Mouse (Mus musculus) skeletal muscle tissue, adult 2 months (tissue): Measurements from ENCODE around the gene 2410137M14Rik.

Experiments
- DNase-seq: peaks from one replicate; pipeline ENCODE4 v3.0.0-alpha.2; 2012; ENCODE audit warnings: low read depth, low spot score

Gene 2410137M14Rik

DNA sequence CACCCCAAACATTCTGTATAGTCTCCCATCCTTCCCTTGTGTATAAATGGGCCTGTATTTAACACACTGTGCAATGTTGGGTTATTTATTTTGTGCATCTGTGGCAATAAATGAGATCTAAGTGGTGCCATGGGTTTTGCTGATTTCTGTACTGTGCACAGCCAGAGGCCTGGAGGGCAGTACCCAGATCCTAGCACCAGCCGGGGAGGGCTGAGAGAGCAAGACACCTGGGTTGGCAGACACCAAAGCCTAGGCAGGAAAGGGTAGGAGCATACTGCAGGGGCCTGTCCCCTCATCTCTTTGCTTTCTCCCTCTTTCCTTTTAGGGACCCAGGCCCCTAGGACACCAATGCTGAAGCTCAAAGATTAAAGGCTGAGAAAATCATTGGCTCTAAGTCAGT, 32.8 kb downstream of the 2410137M14Rik start:
- no peak for DNase-seq

DNA sequence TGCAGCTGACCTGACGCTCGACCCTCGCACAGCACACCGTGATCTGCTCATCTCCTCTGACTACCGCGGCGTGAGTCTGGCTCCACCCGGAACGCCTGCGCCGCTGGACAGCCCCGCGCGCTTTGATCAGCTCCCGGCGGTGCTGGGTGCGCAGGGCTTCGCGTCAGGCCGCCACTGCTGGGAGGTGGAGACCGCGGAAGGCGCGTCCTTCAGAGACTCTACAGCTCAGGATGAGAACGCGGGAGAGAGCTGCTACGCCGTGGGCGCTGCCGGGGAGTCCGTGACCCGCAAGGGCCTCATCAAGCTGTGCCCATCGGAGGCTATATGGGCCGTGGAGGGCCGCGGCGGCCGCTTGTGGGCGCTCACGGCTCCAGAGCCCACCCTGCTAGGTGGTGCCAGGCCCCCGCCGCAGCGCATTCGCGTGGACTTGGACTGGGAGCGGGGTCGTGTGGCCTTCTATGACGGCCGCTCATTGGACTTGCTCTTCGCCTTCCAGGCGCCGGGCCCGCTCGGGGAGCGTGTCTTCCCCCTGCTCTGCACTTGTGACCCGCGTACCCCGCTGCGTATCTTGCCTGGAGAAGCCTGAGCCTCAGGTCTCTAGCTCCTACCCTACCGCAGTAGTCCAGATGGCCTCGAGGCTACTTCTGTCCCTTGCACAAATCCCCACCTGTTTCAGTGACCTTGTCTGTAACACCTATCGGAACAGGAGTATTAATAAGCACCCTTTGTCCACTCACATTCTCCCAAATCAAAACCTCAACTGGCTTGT, 33.8 kb downstream of the 2410137M14Rik start:
- no peak for DNase-seq

DNA sequence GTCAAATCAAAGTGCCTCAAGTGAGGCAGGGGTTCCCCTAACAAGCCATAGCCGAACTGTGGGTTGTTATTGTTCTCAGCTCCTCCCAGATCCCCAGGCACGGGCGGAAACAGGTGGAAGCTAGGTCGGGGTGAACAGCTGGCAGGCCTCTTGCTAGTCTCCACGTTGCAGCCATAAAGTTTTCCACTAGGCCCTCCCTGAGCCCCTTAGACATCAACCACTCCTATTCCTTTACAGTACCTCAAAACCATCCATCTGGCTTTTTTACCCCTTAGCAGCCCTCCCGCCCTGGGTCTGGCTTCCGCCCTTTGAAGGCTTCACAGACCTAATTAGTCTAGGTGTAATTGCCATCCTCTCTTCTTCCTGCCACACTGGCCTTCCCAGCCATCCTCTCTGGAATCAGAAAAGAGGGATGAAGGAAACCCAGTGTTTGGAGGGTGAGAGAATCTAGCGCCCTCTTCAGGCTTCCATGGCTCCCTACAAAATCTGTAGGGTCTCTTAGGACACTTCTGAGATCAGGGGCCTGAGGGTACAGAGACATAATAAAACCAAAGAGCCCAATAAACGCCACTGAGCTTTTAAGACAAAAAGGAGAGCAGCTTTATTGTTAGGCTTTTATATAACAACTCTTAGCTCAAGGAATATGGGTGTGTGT, 36.8 kb downstream of the 2410137M14Rik start:
- no peak for DNase-seq

DNA sequence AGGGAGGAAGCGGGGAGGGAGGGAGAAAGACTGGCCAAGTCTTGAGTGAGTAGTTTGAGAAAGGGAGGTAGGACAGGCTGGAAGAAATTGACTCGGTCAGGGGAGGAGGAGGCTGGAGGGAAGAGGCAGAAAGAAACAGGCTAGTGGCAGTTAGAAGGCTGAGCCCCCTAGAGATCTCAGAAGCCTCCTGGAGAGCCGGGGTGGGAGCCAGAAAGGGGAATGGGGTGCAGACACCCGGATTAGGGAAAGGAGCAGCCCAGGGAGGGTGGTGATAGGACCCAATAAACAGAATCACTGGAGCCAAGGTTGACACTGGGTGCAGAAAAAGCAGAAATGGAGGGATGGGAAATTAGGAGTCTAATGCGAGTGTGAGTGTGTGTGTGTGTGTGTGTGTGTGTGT, 37.3 kb downstream of the 2410137M14Rik start:
- DNase-seq, result no peak

DNA sequence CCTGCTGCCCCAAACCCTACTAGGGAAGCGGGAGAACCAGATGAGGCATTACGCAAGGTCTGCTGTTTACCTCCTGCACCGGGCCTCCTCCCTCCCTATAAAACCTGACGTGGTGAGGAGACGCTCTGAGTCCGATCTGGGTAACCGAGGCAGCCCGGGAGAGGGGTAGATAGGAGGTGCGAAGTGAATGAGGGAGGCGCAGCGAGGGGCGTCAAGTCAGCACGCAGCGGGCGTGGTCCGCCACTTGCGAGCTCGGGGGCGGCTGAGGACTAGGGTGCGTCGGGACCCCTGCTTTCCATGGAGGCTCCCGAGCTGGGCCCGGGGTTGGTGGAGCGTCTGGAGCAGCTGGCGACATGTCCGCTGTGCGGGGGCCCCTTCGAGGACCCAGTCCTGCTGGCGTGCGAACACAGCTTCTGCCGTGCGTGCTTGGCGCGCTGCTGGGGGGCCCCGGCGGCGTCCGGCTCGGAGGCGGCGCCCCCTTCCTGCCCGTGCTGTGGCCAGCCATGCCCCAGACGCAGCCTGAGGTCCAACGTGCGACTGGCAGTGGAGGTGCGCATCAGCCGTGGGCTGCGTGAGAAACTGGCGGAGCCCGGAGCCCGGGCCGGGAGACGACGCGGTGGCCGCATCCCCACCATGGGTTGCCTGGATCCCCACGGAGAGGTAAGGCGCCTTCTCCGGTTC, 38.1 kb downstream of the 2410137M14Rik start, which contains the start of gene Rnf39:
Gene Rnf39, plus strand, starts transcription at position 128 of the 681 bp plus-strand sequence.
- DNase-seq, result no peak

DNA sequence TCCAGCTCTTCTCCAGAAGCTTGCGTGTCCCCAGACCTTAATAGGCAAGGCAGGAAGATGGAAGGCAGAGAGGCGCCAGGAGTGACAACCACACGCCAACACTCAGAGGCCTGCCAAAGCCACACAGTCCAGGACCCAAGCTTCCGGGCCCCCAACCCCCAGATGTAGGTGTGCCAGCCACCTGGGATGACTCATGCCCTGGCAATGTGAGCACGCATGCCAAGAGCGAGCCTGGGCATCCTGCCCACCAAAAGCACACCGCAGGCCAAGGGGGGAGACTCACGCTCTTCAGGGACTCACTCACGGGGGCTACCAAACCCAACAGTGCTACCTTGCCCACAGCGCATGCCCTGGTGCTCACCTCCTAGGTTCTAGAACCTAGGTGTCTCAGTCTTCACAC, 38.6 kb downstream of the 2410137M14Rik start:
- no peak for DNase-seq

DNA sequence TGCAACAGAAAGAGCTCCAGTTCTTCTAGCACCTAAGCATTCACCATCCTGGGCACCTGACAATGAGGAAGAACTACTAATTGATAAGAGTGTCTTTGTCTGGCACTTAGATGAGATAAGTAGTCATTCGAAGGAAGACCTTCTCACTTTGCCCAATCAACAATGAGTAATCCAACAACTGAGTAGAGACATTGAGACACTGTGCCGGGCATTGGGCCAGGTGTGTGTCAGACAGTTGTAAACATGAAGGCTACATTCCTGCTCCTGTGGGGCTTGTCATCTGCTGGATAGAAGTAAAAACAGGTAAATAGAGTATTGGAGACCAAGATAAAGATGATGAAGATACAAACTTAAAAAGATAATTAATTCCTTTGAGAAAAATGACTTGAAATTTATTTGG, 43.0 kb downstream of the 2410137M14Rik start:
- DNase-seq, result no peak

DNA sequence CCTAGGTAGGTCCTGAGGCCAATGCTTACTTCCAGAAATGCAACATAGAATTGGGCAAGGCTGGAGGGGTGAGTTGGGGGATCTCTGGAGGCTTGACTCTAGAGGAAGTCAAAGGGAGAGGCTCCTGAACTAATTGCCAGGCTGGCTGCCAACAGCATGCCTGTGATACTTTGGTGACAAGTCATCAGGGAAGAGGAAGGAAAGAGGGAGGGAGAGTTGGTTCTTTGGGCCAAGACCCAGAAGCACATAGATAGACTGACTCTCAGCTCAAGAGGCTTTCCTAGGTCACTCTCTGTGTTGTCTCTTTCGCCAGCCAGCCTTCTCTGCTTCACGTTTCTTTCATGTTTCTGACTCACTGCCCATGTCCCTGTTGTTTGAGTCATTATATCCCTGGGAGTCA, 49.2 kb downstream of the 2410137M14Rik start:
- DNase-seq, result no peak

DNA sequence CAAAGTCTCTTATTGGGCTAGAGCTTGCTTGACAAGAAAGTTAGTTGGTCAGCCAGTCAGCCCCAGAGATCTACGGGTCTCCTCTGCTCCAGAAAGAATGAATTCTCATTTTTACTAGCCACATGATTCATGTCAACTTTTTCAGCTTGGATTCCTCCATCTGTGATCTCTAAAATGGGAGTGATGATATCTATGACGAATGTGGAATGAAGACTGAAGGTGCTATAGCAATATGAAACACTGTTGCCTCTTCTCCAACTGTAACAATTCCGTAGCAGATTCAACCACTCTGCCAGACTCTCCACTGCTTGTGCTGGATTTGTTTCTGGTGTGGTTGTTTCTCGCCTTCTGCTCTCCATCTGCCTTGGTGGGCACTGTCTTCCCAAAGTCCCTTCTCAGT, 49.9 kb downstream of the 2410137M14Rik start:
- DNase-seq, result no peak

DNA sequence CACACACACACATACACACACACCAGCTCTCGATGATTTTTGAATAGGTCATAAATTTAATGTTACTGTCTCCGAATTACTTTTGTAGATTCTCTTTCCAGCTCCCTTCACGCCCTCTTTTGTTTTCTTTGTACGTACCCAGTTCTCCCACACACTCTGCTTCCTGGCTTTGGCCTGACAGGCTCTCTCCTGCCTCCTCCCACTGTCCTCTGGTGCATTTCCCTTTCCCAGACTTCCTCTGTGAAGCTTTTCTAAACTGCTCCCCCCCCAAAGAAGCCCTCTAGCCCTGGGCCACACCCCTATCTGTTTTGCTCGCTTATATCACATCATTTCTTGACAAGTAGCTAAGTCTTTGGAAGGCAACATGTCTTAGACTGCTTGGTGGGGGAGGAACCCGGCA, 50.8 kb downstream of the 2410137M14Rik start:
- DNase-seq, result no peak

DNA sequence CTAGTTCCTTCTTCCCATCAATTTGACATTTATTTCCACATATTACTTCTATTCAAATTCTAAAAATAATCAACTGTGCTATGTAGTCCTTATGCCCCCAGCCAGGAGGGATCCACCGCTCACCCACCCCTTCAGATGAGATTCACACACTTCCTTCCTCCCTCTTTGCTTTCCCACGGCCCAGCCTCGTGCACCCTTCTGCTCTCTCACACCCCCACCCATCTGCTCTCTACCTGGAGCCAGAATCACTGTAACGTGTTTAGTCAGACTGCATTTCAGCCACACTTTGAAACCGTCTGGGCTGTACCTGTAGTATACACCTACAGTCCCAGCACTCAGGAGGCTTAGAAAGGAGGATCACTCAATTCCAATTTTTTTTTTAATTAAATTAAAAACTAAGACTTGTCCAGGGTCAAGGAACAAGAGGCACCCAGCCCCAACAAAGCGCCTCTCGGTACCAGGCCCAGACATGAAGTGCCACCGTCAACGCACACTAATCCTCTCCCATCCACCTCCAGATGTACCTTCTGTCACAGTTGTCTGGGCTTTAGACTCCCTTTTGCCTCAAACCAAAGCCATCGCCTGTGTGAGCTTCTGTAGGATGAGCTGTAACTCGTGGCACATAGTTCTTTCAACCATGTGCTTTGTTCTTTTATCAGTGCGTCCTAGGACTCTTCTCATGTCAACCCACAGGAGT, 51.7 kb downstream of the 2410137M14Rik start:
- no peak for DNase-seq
